ENCODE assay signal across 17 mouse cellular contexts in the genomic region with DNA sequence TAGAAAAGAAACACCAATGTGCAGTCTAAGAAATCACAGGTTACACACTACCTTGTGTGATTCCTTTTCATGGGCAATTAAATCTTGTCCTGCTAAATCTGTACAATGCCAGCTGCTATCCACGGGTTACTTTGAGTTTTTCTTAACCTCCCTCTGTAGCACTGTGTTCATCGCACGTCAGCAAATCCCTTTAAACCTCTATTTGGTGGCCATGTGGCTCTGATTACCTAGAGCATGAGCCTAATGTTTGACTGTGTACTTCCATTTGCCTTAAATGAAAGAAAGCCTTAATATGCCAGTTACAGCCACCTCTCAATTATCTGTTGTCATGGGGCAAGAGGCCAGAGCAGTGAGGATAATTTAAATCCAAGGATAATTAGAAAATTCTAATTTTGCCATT.
"Had no signal": no experiment of that assay in that cellular context is flagged by ENCODE, and none has a peak within 500 bp of the region (broad histone marks: within the 10 kb centered on the region; RNA-seq: fewer than 3 reads in every experiment).

No protein-coding gene starts in this region.

- H3K27ac ChIP-seq: layer of hippocampus, adult 2 months; liver, embryonic 13.5 days; midbrain, embryonic 12.5 days; neural tube, embryonic 13.5 days had no signal

- H3K36me3 ChIP-seq: liver, embryonic 13.5 days; midbrain, embryonic 12.5 days; neural tube, embryonic 13.5 days had no signal

- H3K9me3 ChIP-seq: liver, embryonic 13.5 days; midbrain, embryonic 12.5 days; neural tube, embryonic 13.5 days had no signal

- H3K4me2 ChIP-seq: liver, embryonic 13.5 days; midbrain, embryonic 12.5 days; neural tube, embryonic 13.5 days had no signal

- ATAC-seq: midbrain, embryonic 16.5 days had no signal

- H3K9ac ChIP-seq: liver, embryonic 13.5 days; midbrain, embryonic 12.5 days; neural tube, embryonic 13.5 days had no signal

- H3K4me3 ChIP-seq: layer of hippocampus, adult 2 months; liver, embryonic 13.5 days; midbrain, embryonic 12.5 days; myocyte; neural tube, embryonic 13.5 days had no signal

- H3K27me3 ChIP-seq: liver, embryonic 13.5 days; midbrain, embryonic 12.5 days; neural tube, embryonic 13.5 days had no signal

- H3K4me1 ChIP-seq: liver, embryonic 13.5 days; midbrain, embryonic 12.5 days; neural tube, embryonic 13.5 days had no signal

- DNase-seq: kidney, adult 18-20 months; kidney, adult 9 months; kidney, postnatal 14 days; kidney, postnatal 4 days; layer of hippocampus, adult 9-11 months; liver, embryonic 13.5 days; lung, adult 2 months; lung, postnatal 14 days; lung, postnatal 4 days; retina, postnatal 1 day; thymus, adult 18-20 months; thymus, postnatal 36 days had no signal
